Mouse (Mus musculus): ENCODE results near the gene Cnst. TPM values are rescaled to one million over a fixed set of nuclear protein-coding genes. Genes with fewer than 3 reads are reported as not detected.

Cnst gene
- polyA plus RNA-seq, 1 experiment from 2014 or later: 20.1 TPM

Other genes with a start within 250 kb of the Cnst start
- 26.3 and 26.9 TPM in 2 replicates for gene Smyd3, start 28.3 kb upstream of the Cnst start, polyA plus RNA-seq (2014; fragmentation: Nextera tagmentation; extraction: Ambion mirVana)
- 29.7 and 38.5 TPM in 2 replicates for gene Tfb2m, start 103 bp upstream of the Cnst start, polyA plus RNA-seq (2014; fragmentation: Nextera tagmentation; extraction: Ambion mirVana)
- 94.2 and 96.6 TPM in 2 replicates for gene Sccpdh, start 121.8 kb downstream of the Cnst start, polyA plus RNA-seq (2014; fragmentation: Nextera tagmentation; extraction: Ambion mirVana)
- gene Kif28, start 198.9 kb downstream of the Cnst start, polyA plus RNA-seq (2014; fragmentation: Nextera tagmentation; extraction: Ambion mirVana): not detected in 2 replicates